Mouse (Mus musculus) E14TG2a.4 (cell line): ENCODE results near the gene 2010111I01Rik.

Experiments used
- H3K27me3 ChIP-seq: 2 replicates; pipeline ENCODE4 v1.6.1; 2014; ENCODE audit warnings: low read length, control low read depth; ENCODE audit not compliant: insufficient read depth
- H3K36me3 ChIP-seq: 2 replicates; pipeline ENCODE4 v1.6.1; 2014; ENCODE audit warnings: low read length, control low read depth; ENCODE audit not compliant: insufficient read depth
- H3K4me1 ChIP-seq: replicated peaks from 2 replicates; pipeline ENCODE4 v1.6.1; 2014; ENCODE audit warnings: low read depth, low read length, control low read depth
- H3K4me3 ChIP-seq: replicated peaks from 2 replicates; pipeline ENCODE4 v1.5.1; 2014; ENCODE audit warnings: mild to moderate bottlenecking, low read length
- H3K9me3 ChIP-seq: 2 replicates; pipeline ENCODE4 v1.6.1; 2014; ENCODE audit warnings: low read length, control low read depth
- CTCF ChIP-seq: conservative IDR thresholded peaks from 2 replicates; pipeline ENCODE4 v1.5.1; 2014; ENCODE audit warnings: low read length
- NANOG ChIP-seq: IDR thresholded peaks from 2 replicates; pipeline ENCODE4 v1.6.1; 2014; ENCODE audit warnings: borderline replicate concordance, low read length, mixed read lengths
- POU5F1 ChIP-seq: IDR thresholded peaks from 2 replicates; pipeline ENCODE4 v1.6.1; 2014; ENCODE audit warnings: low read length, borderline replicate concordance

Gene 2010111I01Rik

GRCm38 (mm10) chr13:63113881-63114301 lies 149.2 kb downstream of the 2010111I01Rik start:
- Histone ChIP-seq H3K27me3 (no peaks in the 10 kb centered on the region), H3K4me1 (no peaks in the 10 kb centered on the region), H3K9me3 (no peaks in the 10 kb centered on the region; the same call in 1 of the 2 replicates), H3K36me3 (no peaks in the 10 kb centered on the region), H3K4me3 (no peak overlapping the region)
- TF ChIP-seq NANOG (no peak), CTCF (no peak), POU5F1 (no peak)

- H3K9me3 ChIP-seq: no peaks in the 10 kb centered on the region; the same call in 1 of the 2 replicates
- H3K4me3 ChIP-seq: no peak overlapping the region
- no peak for TF ChIP-seq CTCF
- no peak for TF ChIP-seq NANOG
- TF ChIP-seq POU5F1: no peak
- H3K4me1 ChIP-seq: no peaks in the 10 kb centered on the region
- no peaks in the 10 kb centered on the region for H3K36me3 ChIP-seq
- no peaks in the 10 kb centered on the region for H3K27me3 ChIP-seq
Measured at GRCm38 (mm10) chr13:63115187-63115784, 150.6 kb downstream of the 2010111I01Rik start.

- Histone ChIP-seq H3K4me1 (no peaks in the 10 kb centered on the region), H3K4me3 (no peak overlapping the region), H3K9me3 (no peaks in the 10 kb centered on the region), H3K36me3 (no peaks in the 10 kb centered on the region), H3K27me3 (no peaks in the 10 kb centered on the region)
- TF ChIP-seq NANOG (no peak), POU5F1 (no peak), CTCF (no peak)
Measured at GRCm38 (mm10) chr13:63117495-63118184, 152.9 kb downstream of the 2010111I01Rik start.

GRCm38 (mm10) chr13:63118682-63119081 lies 154.0 kb downstream of the 2010111I01Rik start:
- no peaks in the 10 kb centered on the region for H3K4me1 ChIP-seq
- H3K27me3 ChIP-seq: no peaks in the 10 kb centered on the region
- no peak for TF ChIP-seq NANOG
- no peak for TF ChIP-seq CTCF
- TF ChIP-seq POU5F1: no peak
- H3K9me3 ChIP-seq: no peaks in the 10 kb centered on the region
- H3K36me3 ChIP-seq: no peaks in the 10 kb centered on the region
- H3K4me3 ChIP-seq: no peak overlapping the region

DNA sequence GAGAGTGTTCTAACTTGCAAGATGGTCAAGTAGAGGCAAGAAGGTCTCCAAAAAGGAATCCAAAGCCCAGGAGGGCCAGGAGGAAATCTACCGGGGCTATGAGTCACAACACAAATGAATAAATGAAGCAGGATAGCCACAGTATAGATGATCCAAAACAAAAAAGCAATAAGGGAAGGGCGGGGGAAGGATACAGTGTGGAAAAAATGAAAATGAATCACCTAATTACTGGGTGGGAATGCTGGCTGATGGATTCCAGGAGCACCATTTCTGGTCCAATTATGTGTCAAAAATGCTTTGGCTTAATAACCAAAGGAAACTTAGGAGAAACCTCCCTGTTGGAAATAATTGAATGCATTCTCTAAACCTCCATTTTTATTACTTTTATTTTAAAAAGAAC lies 155.6 kb downstream of the 2010111I01Rik start:
- no peaks in the 10 kb centered on the region for H3K27me3 ChIP-seq
- no peaks in the 10 kb centered on the region for H3K36me3 ChIP-seq
- TF ChIP-seq CTCF: no peak
- H3K9me3 ChIP-seq: no peaks in the 10 kb centered on the region
- H3K4me1 ChIP-seq: no peaks in the 10 kb centered on the region
- no peak overlapping the region for H3K4me3 ChIP-seq

GRCm38 (mm10) chr13:63121747-63122146 lies 157.1 kb downstream of the 2010111I01Rik start:
- no peaks in the 10 kb centered on the region for H3K27me3 ChIP-seq
- no peak overlapping the region for H3K4me3 ChIP-seq
- H3K36me3 ChIP-seq: no peaks in the 10 kb centered on the region
- no peak for TF ChIP-seq NANOG
- TF ChIP-seq POU5F1: no peak
- no peak for TF ChIP-seq CTCF
- H3K4me1 ChIP-seq: no peaks in the 10 kb centered on the region
- H3K9me3 ChIP-seq: no peaks in the 10 kb centered on the region

GRCm38 (mm10) chr13:63126206-63126605 lies 161.5 kb downstream of the 2010111I01Rik start:
- TF ChIP-seq POU5F1: no peak
- no peak for TF ChIP-seq CTCF
- no peak for TF ChIP-seq NANOG
- no peaks in the 10 kb centered on the region for H3K27me3 ChIP-seq
- peaks cover 5% of the 10 kb centered on the region for H3K9me3 ChIP-seq
- H3K4me1 ChIP-seq: no peaks in the 10 kb centered on the region
- H3K4me3 ChIP-seq: no peak overlapping the region
- H3K36me3 ChIP-seq: no peaks in the 10 kb centered on the region

DNA sequence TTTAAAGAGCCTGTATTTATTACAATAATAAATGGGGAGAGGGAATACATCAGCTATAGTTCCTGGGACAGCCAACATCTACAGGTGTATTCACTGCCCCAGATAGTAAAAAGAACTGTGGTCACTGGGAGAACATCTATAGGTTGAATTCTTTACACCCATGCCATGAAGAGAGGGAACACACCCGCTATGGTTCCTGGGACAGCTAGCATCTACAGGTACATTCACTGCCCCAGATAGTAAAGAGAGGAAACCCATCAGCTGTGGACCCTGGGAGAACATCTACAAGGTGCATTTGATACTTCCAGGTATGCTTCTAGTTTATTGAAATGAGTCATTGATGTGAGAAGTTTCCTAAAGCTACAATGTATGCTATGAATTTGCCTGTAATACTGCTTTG lies 162.8 kb downstream of the 2010111I01Rik start:
- Histone ChIP-seq H3K4me1 (no peaks in the 10 kb centered on the region), H3K36me3 (no peaks in the 10 kb centered on the region), H3K27me3 (no peaks in the 10 kb centered on the region), H3K4me3 (no peak overlapping the region), H3K9me3 (peaks cover 5% of the 10 kb centered on the region)
- no peak for TF ChIP-seq CTCF
- no peak for TF ChIP-seq NANOG
- TF ChIP-seq POU5F1: no peak

GRCm38 (mm10) chr13:63134879-63135421 lies 170.3 kb downstream of the 2010111I01Rik start:
- Histone ChIP-seq H3K4me1 (no peaks in the 10 kb centered on the region), H3K9me3 (no peaks in the 10 kb centered on the region), H3K36me3 (no peaks in the 10 kb centered on the region), H3K4me3 (no peak overlapping the region), H3K27me3 (no peaks in the 10 kb centered on the region)
- no peak for TF ChIP-seq CTCF
- no peak for TF ChIP-seq NANOG
- TF ChIP-seq POU5F1: no peak
